Mouse (Mus musculus) erythroblast, embryonic 14.5 days (primary cell): ENCODE measurements at regions not wholly inside any gene's neighbourhood (a gene's known extent, or its start where the extent isn't known, plus 50 kb on each side); places are given as distances from the start of the nearest gene placed in this dataset.

Experiments used
- GATA1 ChIP-seq: IDR thresholded peaks from 2 replicates; pipeline ENCODE4 v1.6.1; 2012; ENCODE audit warnings: low read length, inconsistent platforms, mixed read lengths
- TAL1 ChIP-seq: IDR thresholded peaks from 3 replicates; pipeline ENCODE4 v1.6.1; 2012; ENCODE audit warnings: low read length, inconsistent platforms, mixed read lengths

DNA sequence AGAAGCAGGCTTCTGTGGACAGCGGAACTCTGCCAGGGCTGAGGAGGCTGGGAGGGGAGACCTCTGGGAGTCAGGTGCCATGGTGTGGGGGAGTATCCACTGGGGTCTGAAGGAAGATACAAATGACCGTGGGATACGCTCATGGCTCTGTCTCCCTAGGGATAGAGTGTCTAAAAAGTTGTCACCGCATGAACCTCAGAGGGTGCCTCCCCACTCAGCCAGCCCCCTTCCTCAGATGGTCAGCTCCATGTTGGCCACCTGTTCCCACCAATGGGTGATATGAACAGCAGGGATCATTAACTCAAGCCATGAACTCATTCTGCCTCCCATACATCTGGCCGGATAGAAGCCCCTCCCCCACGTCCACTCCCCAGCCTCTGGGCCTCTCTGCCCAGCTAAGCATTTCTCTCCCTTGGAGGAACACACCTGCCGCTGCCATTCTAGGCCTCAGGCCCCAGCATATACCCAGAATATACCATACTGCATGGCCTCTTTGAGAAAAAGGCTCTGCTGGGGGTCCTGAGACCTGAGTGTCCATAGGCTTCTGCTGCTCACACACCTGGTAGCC lies 134.1 kb upstream of the Lhx1 start:
- no peak for TF ChIP-seq GATA1
- TF ChIP-seq TAL1 = no peak
